In genomic region chr19:57112231-57112815, GRCm38 (mm10) we compare ENCODE assay signal across 10 mouse cellular contexts.
DNase-seq lines count a peak whose midpoint lies in the region; ATAC-seq and TF ChIP-seq lines count a peak whose summit lies in the region.
"Had no signal": no experiment of that assay in that cellular context is flagged by ENCODE, and none has a peak within 500 bp of the region (broad histone marks: within the 10 kb centered on the region; RNA-seq: fewer than 3 reads in every experiment).

No protein-coding gene starts in this region.

- no peak for TF ChIP-seq POLR2A in cortical plate, adult 2 months (IDR thresholded peaks at IDR 0.05; ENCODE audit: extremely low read depth, insufficient read depth, low read length)

- no peaks in the 10 kb centered on the region for H3K9me3 ChIP-seq in kidney, embryonic 15.5 days (replicated peaks)
- H3K9me3 ChIP-seq in stomach, embryonic 15.5 days: no peaks in the 10 kb centered on the region
- H3K9me3 ChIP-seq in midbrain, embryonic 14.5 days (ENCODE audit: control insufficient read depth, low read length): no peaks in the 10 kb centered on the region

- peaks cover 58% of the 10 kb centered on the region for H3K4me1 ChIP-seq in kidney, embryonic 15.5 days
- H3K4me1 ChIP-seq in cortical plate, adult 2 months (ENCODE audit: control insufficient read depth, insufficient read depth, low read length): peaks cover 1% of the 10 kb centered on the region
- H3K4me1 ChIP-seq in stomach, embryonic 15.5 days: peaks cover 37% of the 10 kb centered on the region
- H3K4me1 ChIP-seq in midbrain, embryonic 14.5 days (ENCODE audit: control insufficient read depth, insufficient read depth, low read length): peaks cover 13% of the 10 kb centered on the region; the same call in 1 of the 2 replicates

- H3K4me2 ChIP-seq in kidney, embryonic 15.5 days: no peak overlapping the region
- no peak overlapping the region for H3K4me2 ChIP-seq in stomach, embryonic 15.5 days
- H3K4me2 ChIP-seq in midbrain, embryonic 14.5 days (ENCODE audit: low read length): no peak overlapping the region

- H3K27me3 ChIP-seq in kidney, embryonic 15.5 days: no peaks in the 10 kb centered on the region
- no peaks in the 10 kb centered on the region for H3K27me3 ChIP-seq in stomach, embryonic 15.5 days (replicated peaks)
- no peaks in the 10 kb centered on the region for H3K27me3 ChIP-seq in midbrain, embryonic 14.5 days (ENCODE audit: control insufficient read depth, insufficient read depth, low read length)

- no peak overlapping the region for H3K4me3 ChIP-seq in kidney, embryonic 15.5 days (replicated peaks)
- H3K4me3 ChIP-seq in cortical plate, adult 2 months (ENCODE audit: insufficient read depth, low read length): no peak overlapping the region
- no peak overlapping the region for H3K4me3 ChIP-seq in stomach, embryonic 15.5 days (replicated peaks)
- H3K4me3 ChIP-seq in midbrain, embryonic 14.5 days (replicated peaks; ENCODE audit: low read depth, low read length): no peak overlapping the region

- ATAC-seq in kidney, embryonic 15.5 days (replicated peaks; ENCODE audit: low FRiP score): no peak
- ATAC-seq in stomach, embryonic 15.5 days (ENCODE audit: insufficient read depth, low FRiP score, low read depth): no peak
- ATAC-seq in midbrain, embryonic 14.5 days (ENCODE audit: low FRiP score, low TSS enrichment): no peak

- no peak overlapping the region for H3K9ac ChIP-seq in kidney, embryonic 15.5 days
- H3K9ac ChIP-seq in stomach, embryonic 15.5 days: no peak overlapping the region
- no peak overlapping the region for H3K9ac ChIP-seq in midbrain, embryonic 14.5 days (replicated peaks; ENCODE audit: low read length)

- DNase-seq in kidney, postnatal 4 days: no peak
- DNase-seq in retina, postnatal 1 day: peak; percentile 41
- no peak for DNase-seq in retina, embryonic 14.5 days (ENCODE audit: low spot score)
- DNase-seq in gastrocnemius, adult 8-10 months (ENCODE audit: low spot score in 2 of 2): no peak
- no peak for DNase-seq in midbrain, embryonic 14.5 days
- DNase-seq: kidney, postnatal 14 days; lung, postnatal 10 days had no signal

- peak overlapping the region; percentile 62; the same call in 1 of the 2 replicates for H3K27ac ChIP-seq in kidney, embryonic 15.5 days
- peak overlapping the region; percentile 76; the same call in 1 of the 2 replicates for H3K27ac ChIP-seq in cortical plate, adult 2 months (ENCODE audit: insufficient read depth, low read length)
- peak overlapping the region; percentile 65; the same call in 1 of the 2 replicates for H3K27ac ChIP-seq in stomach, embryonic 15.5 days
- H3K27ac ChIP-seq in midbrain, embryonic 14.5 days (replicated peaks; ENCODE audit: low read depth, low read length): no peak overlapping the region

- peaks cover 3% of the 10 kb centered on the region; the same call in 1 of the 2 replicates for H3K36me3 ChIP-seq in kidney, embryonic 15.5 days
- H3K36me3 ChIP-seq in stomach, embryonic 15.5 days: no peaks in the 10 kb centered on the region
- H3K36me3 ChIP-seq in midbrain, embryonic 14.5 days (ENCODE audit: control insufficient read depth, insufficient read depth, low read length): no peaks in the 10 kb centered on the region

- WGBS in kidney, embryonic 15.5 days: 88% methylated on average over 8 of the region's 8 CpGs
- 66% methylated on average over 8 of the region's 8 CpGs for WGBS in stomach, embryonic 15.5 days
- WGBS in midbrain, embryonic 14.5 days: 85% methylated on average over 8 of the region's 8 CpGs

- no peak for TF ChIP-seq CTCF in cortical plate, adult 2 months (IDR thresholded peaks at IDR 0.05; ENCODE audit: extremely low read depth, insufficient read depth, low read length)
